Mouse (Mus musculus): ENCODE results near the gene Wnt2. TPM values are rescaled to one million over a fixed set of nuclear protein-coding genes. Genes with fewer than 3 reads are reported as not detected.

The Wnt2 gene
- total RNA-seq, 1 experiment from 2014 or later, result not detected

DNA sequence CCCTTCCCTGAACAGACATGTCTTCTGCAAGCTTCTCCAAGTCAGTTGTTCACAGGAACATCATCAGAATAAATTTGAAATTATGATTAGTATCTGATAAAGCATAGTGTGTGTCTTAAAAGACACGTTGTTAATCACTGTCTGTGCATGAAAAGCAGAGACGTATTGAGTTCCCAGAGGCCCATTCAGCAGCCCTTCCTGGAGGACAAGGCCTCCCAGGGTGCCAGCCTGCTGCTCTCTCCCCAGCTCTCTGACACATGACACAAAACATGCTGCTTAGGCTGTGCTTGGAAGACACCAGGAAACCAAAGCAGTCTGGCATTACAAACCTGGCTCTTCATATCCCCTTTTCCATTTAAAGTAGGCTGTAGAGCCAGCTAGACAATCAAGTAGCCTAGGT lies 88.5 kb downstream of the Wnt2 start:
- no peak for ATAC-seq (replicated peaks in 1 of 2; ENCODE audit: insufficient read depth in 1 of 2, low FRiP score in 2 of 2, low TSS enrichment in 1 of 2, low read depth in 1 of 2, poor library complexity in 2 of 2, severe bottlenecking in 2 of 2)

Other genes starting within 250 kb of the Wnt2 start
- not detected in 2 replicates for gene Asz1, start 78.5 kb upstream of the Wnt2 start, total RNA-seq (2017)
- gene Cftr, start 140.1 kb upstream of the Wnt2 start, total RNA-seq (2017), result 0.25 TPM in 1 of 2 replicates, not detected in the other